Mouse (Mus musculus) heart, adult 2 months (tissue): ENCODE measurements around the gene Dnaja3. TPM values are rescaled to one million over a fixed set of nuclear protein-coding genes. Genes with fewer than 3 reads are reported as not detected.

ENCODE experiments used
- DNase-seq, 2 experiments: peaks; one replicate each; pipeline ENCODE4 v3.0.0; 2021
- H3K27ac ChIP-seq: fragments of 200-600 bp; 2 replicates; pipeline ENCODE4 v1.8.1; 2022
- H3K27me3 ChIP-seq: fragments of 200-500 bp; 2 replicates; pipeline ENCODE4 v1.6.1; 2012; ENCODE audit warnings: mild to moderate bottlenecking, low read length, inconsistent platforms, mixed read lengths; ENCODE audit not compliant: control insufficient read depth, insufficient read depth
- H3K36me3 ChIP-seq: fragments of 200-500 bp; 2 replicates; pipeline ENCODE4 v1.6.1; 2012; ENCODE audit warnings: low read length, inconsistent platforms; ENCODE audit not compliant: control insufficient read depth, insufficient read depth
- H3K4me1 ChIP-seq: fragments of 200-500 bp; 2 replicates; pipeline ENCODE4 v1.6.1; 2011; ENCODE audit warnings: low read length; ENCODE audit not compliant: control insufficient read depth, insufficient read depth
- H3K4me3 ChIP-seq: fragments of 200-600 bp; 2 replicates; pipeline ENCODE4 v1.8.1; 2022
- H3K79me2 ChIP-seq: fragments of 200-500 bp; replicated peaks from 2 replicates; pipeline ENCODE4 v1.6.1; 2012; ENCODE audit warnings: mild to moderate bottlenecking, inconsistent platforms, low read length, moderate library complexity, mixed read lengths; ENCODE audit not compliant: control insufficient read depth, insufficient read depth
- H3K9ac ChIP-seq: fragments of 200-500 bp; 2 replicates; pipeline ENCODE4 v1.6.1; 2012; ENCODE audit warnings: low read depth, mild to moderate bottlenecking, control low read depth, inconsistent platforms, low read length, mixed read lengths
- CTCF ChIP-seq: fragments of 200-600 bp; IDR thresholded peaks from 2 replicates; pipeline ENCODE4 v1.8.1; 2022; ENCODE audit warnings: antibody characterized with exemption, mild to moderate bottlenecking, moderate library complexity
- EP300 ChIP-seq: fragments of 200-500 bp; IDR thresholded peaks from 2 replicates; pipeline ENCODE4 v1.6.1; 2011; ENCODE audit warnings: low read depth, low read length, control low read depth; ENCODE audit not compliant: insufficient read depth
- POLR2A ChIP-seq: fragments of 200-500 bp; IDR thresholded peaks from 2 replicates; pipeline ENCODE4 v1.6.1; 2011; ENCODE audit warnings: mild to moderate bottlenecking, low read depth, low read length, control low read depth; ENCODE audit not compliant: insufficient read depth
- WGBS: fragments of 180-500 bp; shearing (Covaris S2); methylation state at CpG from one replicate; pipeline ENCODE4 v1.1.7; 2018; 5-methylcytosine and 5-hydroxymethylcytosine counted together
- intact Hi-C: fragments of 180-260 bp; cut with DNase I; formaldehyde crosslinking; loops from one replicate; pipeline ENCODE4 v1.15.1; 2025
- polyA plus RNA-seq: library from polyadenylated mRNA; depleted of rRNA; stranded (reverse); fragments of >200 nt; gene quantifications from 2 replicates; pipeline ENCODE4 v1.2.3, GENCODE M21; 2012
- total RNA-seq, 2 experiments: library from RNA; stranded (reverse); gene quantifications; 2 replicates each; pipeline ENCODE4 v1.2.3; 2021

Dnaja3 gene
- total and polyA plus RNA-seq, 3 experiments, result 80.8 to 150 (median 138) TPM

- Histone ChIP-seq H3K4me3 (no peak overlapping the region), H3K79me2 (peaks cover 3% of the 10 kb centered on the region), H3K27me3 (no peaks in the 10 kb centered on the region), H3K9ac (no peak overlapping the region), H3K36me3 (no peaks in the 10 kb centered on the region), H3K27ac (peak overlapping the region; percentile 26), H3K4me1 (peaks cover 13% of the 10 kb centered on the region)
- intact Hi-C loops, result no loop called here
- no peak for TF ChIP-seq POLR2A
- no peak for TF ChIP-seq EP300
- TF ChIP-seq CTCF, result no peak
- WGBS, result 77% methylated on average over 11 of the region's 11 CpGs
- peak in 1 of 2 experiments; percentile 59 for DNase-seq
Measured at GRCm38 (mm10) chr16:4649692-4650091, 9.9 kb downstream of the Dnaja3 start.

- DNase-seq, result no peak
- no peak overlapping the region for H3K4me3 ChIP-seq
- intact Hi-C loops, result no loop called here
- 95% methylated on average over 3 of the region's 3 CpGs for WGBS
- peaks cover 13% of the 10 kb centered on the region for H3K4me1 ChIP-seq
- no peaks in the 10 kb centered on the region for H3K27me3 ChIP-seq
- H3K36me3 ChIP-seq, result no peaks in the 10 kb centered on the region
- peak overlapping the region; percentile 7; the same call in 1 of the 2 replicates for H3K27ac ChIP-seq
- no peak overlapping the region for H3K9ac ChIP-seq
- no peak for TF ChIP-seq CTCF
- TF ChIP-seq EP300, result no peak
- TF ChIP-seq POLR2A, result no peak
- peaks cover 3% of the 10 kb centered on the region for H3K79me2 ChIP-seq
Measured at GRCm38 (mm10) chr16:4650161-4650560, 10.4 kb downstream of the Dnaja3 start.

- intact Hi-C loops, result no loop called here
- H3K4me1 ChIP-seq, result peaks cover 17% of the 10 kb centered on the region
- no peak overlapping the region for H3K4me3 ChIP-seq
- no peak for DNase-seq
- TF ChIP-seq POLR2A, result no peak
- no peak for TF ChIP-seq EP300
- TF ChIP-seq CTCF, result no peak
- WGBS, result 64% methylated on average over 1 of the region's 1 CpGs
- H3K27me3 ChIP-seq, result no peaks in the 10 kb centered on the region
- no peaks in the 10 kb centered on the region for H3K36me3 ChIP-seq
- no peak overlapping the region for H3K9ac ChIP-seq
- H3K79me2 ChIP-seq, result peaks cover 3% of the 10 kb centered on the region
- peak overlapping the region; percentile 45 for H3K27ac ChIP-seq
Measured at GRCm38 (mm10) chr16:4651081-4651480, 11.3 kb downstream of the Dnaja3 start.

GRCm38 (mm10) chr16:4651624-4652023, 11.8 kb downstream of the Dnaja3 start:
- Histone ChIP-seq H3K4me3 (no peak overlapping the region), H3K4me1 (peaks cover 19% of the 10 kb centered on the region), H3K9ac (no peak overlapping the region), H3K27ac (peak overlapping the region; percentile 45), H3K79me2 (peaks cover 3% of the 10 kb centered on the region), H3K27me3 (no peaks in the 10 kb centered on the region), H3K36me3 (no peaks in the 10 kb centered on the region)
- TF ChIP-seq EP300 (no peak), POLR2A (no peak), CTCF (no peak)
- intact Hi-C loops, result no loop called here
- WGBS, result 79% methylated on average over 7 of the region's 7 CpGs
- no peak for DNase-seq

GRCm38 (mm10) chr16:4652707-4653416, 13.1 kb downstream of the Dnaja3 start:
- WGBS, result 55% methylated on average over 4 of the region's 4 CpGs
- Histone ChIP-seq H3K27ac (peak overlapping the region; percentile 45), H3K79me2 (peaks cover 3% of the 10 kb centered on the region), H3K9ac (no peak overlapping the region), H3K27me3 (no peaks in the 10 kb centered on the region), H3K4me3 (no peak overlapping the region), H3K36me3 (no peaks in the 10 kb centered on the region), H3K4me1 (peaks cover 17% of the 10 kb centered on the region)
- TF ChIP-seq EP300 (0 out of 2 replicates have a peak, but pooled peaks have one; percentile 23), CTCF (no peak)
- peak in 1 of 2 experiments; percentile 45 for DNase-seq
- intact Hi-C loops, result no loop called here

GRCm38 (mm10) chr16:4654706-4655105, 14.9 kb downstream of the Dnaja3 start:
- Histone ChIP-seq H3K4me1 (peaks cover 14% of the 10 kb centered on the region), H3K79me2 (peaks cover 3% of the 10 kb centered on the region), H3K9ac (no peak overlapping the region), H3K4me3 (no peak overlapping the region), H3K36me3 (no peaks in the 10 kb centered on the region), H3K27ac (peak overlapping the region; percentile 60), H3K27me3 (no peaks in the 10 kb centered on the region)
- peak in 1 of 2 experiments; percentile 45 for DNase-seq
- 68% methylated on average over 10 of the region's 10 CpGs for WGBS
- intact Hi-C loops, result loop anchor here (2.0 kb wide), 1 partner anchor 24 kb away; no protein-coding TSS in a partner anchor
- TF ChIP-seq EP300 (no peak), CTCF (peak; percentile 49)
